Mouse (Mus musculus) liver, postnatal 0 days (tissue): Measurements from ENCODE around the gene Utp15. TPM values are rescaled to one million over a fixed set of nuclear protein-coding genes. Genes with fewer than 3 reads are reported as not detected.

Source experiments
- ATAC-seq: fragments of 200-750 bp; cut with Nextera tagmentation; 2 replicates; pipeline ENCODE4 v1.8.0; 2017; ENCODE audit warnings: mild to moderate bottlenecking, moderate library complexity
- DNase-seq: peaks from one replicate; pipeline ENCODE4 v3.0.0-alpha.2; 2016
- H3K27ac ChIP-seq: fragments of 300-500 bp; sonication (generic); 2 replicates; pipeline ENCODE4 v1.5.1; 2014; ENCODE audit warnings: antibody characterized with exemption, moderate library complexity, mild to moderate bottlenecking, low read depth
- H3K27me3 ChIP-seq: fragments of 300-500 bp; sonication (generic); 2 replicates; pipeline ENCODE4 v1.6.1; 2014; ENCODE audit warnings: low read length, control low read depth, mixed read lengths; ENCODE audit not compliant: insufficient read depth
- H3K36me3 ChIP-seq: fragments of 300-500 bp; sonication (generic); replicated peaks from 2 replicates; pipeline ENCODE4 v1.6.1; 2014; ENCODE audit warnings: mild to moderate bottlenecking, control low read depth, low read length, moderate library complexity, mixed read lengths; ENCODE audit not compliant: insufficient read depth
- H3K4me1 ChIP-seq: fragments of 300-500 bp; sonication (generic); 2 replicates; pipeline ENCODE4 v1.6.1; 2014; ENCODE audit warnings: antibody characterized with exemption, mild to moderate bottlenecking, control low read depth; ENCODE audit not compliant: insufficient read depth
- H3K4me2 ChIP-seq: fragments of 300-500 bp; sonication (generic); 2 replicates; pipeline ENCODE4 v1.6.1; 2014; ENCODE audit warnings: low read depth, mild to moderate bottlenecking, low read length, moderate library complexity, mixed read lengths
- H3K4me3 ChIP-seq: fragments of 300-500 bp; sonication (generic); 2 replicates; pipeline ENCODE4 v1.5.1; 2014; ENCODE audit warnings: low read depth, low read length
- H3K9ac ChIP-seq: fragments of 300-500 bp; sonication (generic); replicated peaks from 2 replicates; pipeline ENCODE4 v1.6.1; 2014; ENCODE audit warnings: mild to moderate bottlenecking, moderate library complexity
- H3K9me3 ChIP-seq: fragments of 300-500 bp; sonication (generic); 2 replicates; pipeline ENCODE4 v1.6.1; 2016; ENCODE audit warnings: mild to moderate bottlenecking, control low read depth, low read length, mixed read lengths
- CTCF ChIP-seq: sonication (generic); IDR thresholded peaks from 2 replicates; pipeline ENCODE4 v1.5.1; 2016; ENCODE audit warnings: antibody characterized with exemption, low read depth
- EP300 ChIP-seq: IDR thresholded peaks from 2 replicates; pipeline ENCODE4 v1.6.1; 2016; ENCODE audit warnings: antibody characterized with exemption, low read depth, mild to moderate bottlenecking
- WGBS: fragments of 180-500 bp; shearing (Covaris S2); extraction: QIAGEN DNeasy Blood & Tissue Kit; methylation state at CpG from one replicate; pipeline ENCODE4 v1.1.7; 2014; ENCODE audit not compliant: insufficient replicate concordance; 5-methylcytosine and 5-hydroxymethylcytosine counted together
- polyA plus RNA-seq: library from polyadenylated mRNA; unstranded; fragments of >200 nt; fragmentation: Nextera tagmentation; extraction: Ambion mirVana; gene quantifications from 2 replicates; pipeline ENCODE4 v1.2.1, GENCODE M21; 2015

Gene Utp15
- polyA plus RNA-seq, 1 experiment from 2014 or later, result 7.5 TPM

- Histone ChIP-seq H3K4me3 (no peak overlapping the region), H3K27me3 (no peaks in the 10 kb centered on the region), H3K9ac (no peak overlapping the region), H3K9me3 (no peaks in the 10 kb centered on the region), H3K4me2 (no peak overlapping the region), H3K36me3 (no peaks in the 10 kb centered on the region), H3K4me1 (no peaks in the 10 kb centered on the region), H3K27ac (no peak overlapping the region)
- TF ChIP-seq CTCF, result no peak
- TF ChIP-seq EP300, result no peak
- DNase-seq (no peak), ATAC-seq (no peak)
- WGBS, result 67% methylated on average over 12 of the region's 12 CpGs
Observed at GRCm38 (mm10) chr13:98280990-98281650, 18.3 kb upstream of the Utp15 start.

GRCm38 (mm10) chr13:98279686-98280085 is 16.8 kb upstream of the Utp15 start, which contains the start of gene Gm21976:
Gm21976 (plus strand) TSS chr13:98279887.
- Histone ChIP-seq H3K4me3 (no peak within 1 kb of the TSS), H3K9ac (no peak within 1 kb of the TSS), H3K27me3 (no peaks in the 10 kb centered on the region), H3K4me1 (no peaks in the 10 kb centered on the region), H3K27ac (no peak within 1 kb of the TSS), H3K4me2 (no peak within 1 kb of the TSS), H3K9me3 (no peaks in the 10 kb centered on the region), H3K36me3 (peaks cover 4% of the 10 kb centered on the region; the same call in 1 of the 2 replicates)
- WGBS, result 85% methylated on average over 5 of the region's 5 CpGs
- ATAC-seq (no peak), DNase-seq (no peak)
- TF ChIP-seq EP300 (no peak), CTCF (no peak)

GRCm38 (mm10) chr13:98277501-98277900 is 14.7 kb upstream of the Utp15 start:
- ATAC-seq, result no peak
- Histone ChIP-seq H3K4me1 (no peaks in the 10 kb centered on the region), H3K27me3 (no peaks in the 10 kb centered on the region), H3K9ac (no peak overlapping the region), H3K4me2 (no peak overlapping the region), H3K36me3 (peaks cover 20% of the 10 kb centered on the region; the same call in 1 of the 2 replicates), H3K4me3 (no peak overlapping the region), H3K27ac (no peak overlapping the region), H3K9me3 (no peaks in the 10 kb centered on the region)
- 74% methylated on average over 2 of the region's 2 CpGs for WGBS
- no peak for DNase-seq
- TF ChIP-seq CTCF (peak; percentile 34), EP300 (no peak)

- Histone ChIP-seq H3K9ac (no peak overlapping the region), H3K9me3 (no peaks in the 10 kb centered on the region), H3K4me2 (no peak overlapping the region), H3K4me3 (no peak overlapping the region), H3K27ac (no peak overlapping the region), H3K36me3 (peaks cover 31% of the 10 kb centered on the region), H3K27me3 (no peaks in the 10 kb centered on the region), H3K4me1 (no peaks in the 10 kb centered on the region)
- DNase-seq (no peak), ATAC-seq (no peak)
- TF ChIP-seq CTCF (no peak), EP300 (no peak)
- WGBS, result 75% methylated on average over 7 of the region's 7 CpGs
Observed at GRCm38 (mm10) chr13:98276253-98276652, 13.4 kb upstream of the Utp15 start.

GRCm38 (mm10) chr13:98275646-98276045 is 12.8 kb upstream of the Utp15 start:
- H3K36me3 ChIP-seq, result peaks cover 37% of the 10 kb centered on the region
- H3K27me3 ChIP-seq, result no peaks in the 10 kb centered on the region
- WGBS, result 42% methylated on average over 4 of the region's 4 CpGs
- no peak for DNase-seq
- H3K4me2 ChIP-seq, result no peak overlapping the region
- TF ChIP-seq EP300 (peak; percentile 65; the same call in 1 of the 2 replicates), CTCF (no peak)
- H3K27ac ChIP-seq, result no peak overlapping the region
- no peaks in the 10 kb centered on the region for H3K9me3 ChIP-seq
- H3K4me1 ChIP-seq, result no peaks in the 10 kb centered on the region
- H3K9ac ChIP-seq, result no peak overlapping the region
- ATAC-seq, result peak; percentile 66
- H3K4me3 ChIP-seq, result no peak overlapping the region

- no peak for TF ChIP-seq CTCF
- no peak for TF ChIP-seq EP300
- Histone ChIP-seq H3K4me1 (no peaks in the 10 kb centered on the region), H3K27me3 (no peaks in the 10 kb centered on the region), H3K4me2 (no peak overlapping the region), H3K27ac (no peak overlapping the region), H3K9me3 (no peaks in the 10 kb centered on the region), H3K9ac (no peak overlapping the region), H3K4me3 (no peak overlapping the region), H3K36me3 (peaks cover 48% of the 10 kb centered on the region)
- WGBS, result 87% methylated on average over 9 of the region's 9 CpGs
- DNase-seq (no peak), ATAC-seq (no peak)
Observed at GRCm38 (mm10) chr13:98274023-98274422, 11.2 kb upstream of the Utp15 start.
